Mouse (Mus musculus) MEL (cell line): ENCODE data around the gene Mpi.

Experiments
- CTCF ChIP-seq, 3 experiments: IDR thresholded peaks in 2 of 3; conservative IDR thresholded peaks in 1 of 3; 2 replicates each; pipeline ENCODE4 v1.5.1; 2011 to 2012; ENCODE audit warnings: low read length in 3 of 3, low read depth in 2 of 3, mild to moderate bottlenecking in 2 of 3, improper control_type of control experiment in 1 of 3, inconsistent platforms in 1 of 3, mixed read lengths in 1 of 3, moderate library complexity in 1 of 3; ENCODE audit not compliant: control insufficient read depth in 1 of 3, insufficient read depth in 1 of 3, poor library complexity in 1 of 3, severe bottlenecking in 1 of 3
- EP300 ChIP-seq, 2 experiments: IDR thresholded peaks; 2 replicates each; pipeline ENCODE4 v1.6.1; 2011; ENCODE audit warnings: improper control_type of control experiment in 2 of 2, low read length in 2 of 2, low read depth in 1 of 2, mild to moderate bottlenecking in 1 of 2
- POLR2A ChIP-seq, 2 experiments: IDR thresholded peaks; 2 replicates each; pipeline ENCODE4 v1.6.1; 2011 to 2012; ENCODE audit warnings: low read length in 2 of 2, mild to moderate bottlenecking in 2 of 2, control low read depth in 1 of 2, improper control_type of control experiment in 1 of 2, low read depth in 1 of 2, moderate library complexity in 1 of 2; ENCODE audit not compliant: control insufficient read depth in 1 of 2, insufficient read depth in 1 of 2, poor library complexity in 1 of 2
- POLR2AphosphoS2 ChIP-seq: IDR thresholded peaks from 2 replicates; pipeline ENCODE4 v1.6.1; 2011; ENCODE audit warnings: low read length, improper control_type of control experiment
- RAD21 ChIP-seq: IDR thresholded peaks from 2 replicates; pipeline ENCODE4 v1.6.1; 2011; ENCODE audit warnings: mild to moderate bottlenecking, low read depth, low read length, improper control_type of control experiment
- SMC3 ChIP-seq: IDR thresholded peaks from 2 replicates; pipeline ENCODE4 v1.6.1; 2011; ENCODE audit warnings: low read depth, low read length, improper control_type of control experiment
- TBP ChIP-seq: IDR thresholded peaks from 2 replicates; pipeline ENCODE4 v1.8.0; 2011; ENCODE audit warnings: low read depth, low read length, improper control_type of control experiment
- USF1 ChIP-seq: IDR thresholded peaks from 2 replicates; pipeline ENCODE4 v1.6.1; 2014; ENCODE audit warnings: low read depth, mild to moderate bottlenecking, inconsistent platforms, low read length, improper control_type of control experiment, moderate library complexity
- ZC3H11A ChIP-seq: IDR thresholded peaks from 2 replicates; pipeline ENCODE4 v1.6.1; 2012; ENCODE audit warnings: low read depth, mild to moderate bottlenecking, inconsistent platforms, low read length, improper control_type of control experiment
- ZNF384 ChIP-seq: IDR thresholded peaks from 2 replicates; pipeline ENCODE4 v1.6.1; 2012; ENCODE audit warnings: low read depth, mild to moderate bottlenecking, inconsistent platforms, low read length, improper control_type of control experiment

DNA sequence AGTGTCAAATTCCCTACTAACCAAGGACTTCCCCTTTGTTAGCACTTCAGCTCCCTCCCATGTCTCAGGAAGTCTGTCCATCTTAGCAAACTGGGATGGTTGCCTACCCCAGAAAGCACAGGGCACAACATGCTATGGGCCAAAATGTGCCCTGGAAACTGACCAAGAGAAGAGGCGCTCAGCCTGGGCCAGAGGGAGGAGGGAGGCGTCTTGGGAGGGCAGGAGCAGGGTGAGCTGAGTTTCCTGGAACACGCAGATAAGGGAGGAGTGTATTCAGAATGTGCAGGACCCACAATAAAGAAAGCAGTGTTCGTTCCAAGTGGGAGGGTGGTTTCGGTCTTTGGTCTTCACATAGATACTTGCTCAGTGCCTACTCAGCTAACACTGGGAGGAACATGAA lies 5.3 kb downstream of the Mpi start:
- TF ChIP-seq ZC3H11A (no peak), RAD21 (no peak), ZNF384 (no peak), CTCF (IDR thresholded peaks at IDR 0.05 in 2 of 3, conservative IDR thresholded peaks at IDR 0.05 in 1 of 3; ENCODE audit: control insufficient read depth in 1 of 3, insufficient read depth in 1 of 3, low read depth in 2 of 3, low read length in 3 of 3, poor library complexity in 1 of 3, severe bottlenecking in 1 of 3) (no peak), TBP (no peak), USF1 (no peak), POLR2A (IDR thresholded peaks at IDR 0.05; ENCODE audit: control insufficient read depth in 1 of 2, insufficient read depth in 1 of 2, low read depth in 1 of 2, low read length in 2 of 2, poor library complexity in 1 of 2) (no peak), EP300 (IDR thresholded peaks at IDR 0.05; ENCODE audit: low read depth in 1 of 2, low read length in 2 of 2) (no peak), SMC3 (no peak), POLR2AphosphoS2 (no peak)
